Comparison of ENCODE assay signal across 8 mouse cellular contexts in genomic region chr6:34511410-34511809, GRCm38 (mm10). TPM values are rescaled to one million over a fixed set of nuclear protein-coding genes. Genes with fewer than 3 reads are reported as not detected.
DNase-seq lines count a peak whose midpoint lies in the region; ATAC-seq and TF ChIP-seq lines count a peak whose summit lies in the region.

No protein-coding gene starts in this region.

- H3K4me2 ChIP-seq in heart, embryonic 16.5 days (ENCODE audit: low read depth, low read length) = no peak overlapping the region

- ATAC-seq in CD4-positive, CD25-positive, alpha-beta regulatory T cell, adult 4 months = no peak
- peak; percentile 79 for ATAC-seq in heart, embryonic 16.5 days (replicated peaks; ENCODE audit: extremely low read depth, insufficient read depth, low FRiP score)

- no peak overlapping the region for H3K4me3 ChIP-seq in lung, adult 2 months (replicated peaks; ENCODE audit: extremely low read depth, low read depth, low read length)
- H3K4me3 ChIP-seq in heart, embryonic 16.5 days (ENCODE audit: low read length) = no peak overlapping the region

- H3K27ac ChIP-seq in heart, embryonic 16.5 days (ENCODE audit: low read length) = no peak overlapping the region

- no peak overlapping the region for H3K9ac ChIP-seq in heart, embryonic 16.5 days (ENCODE audit: low read length)

- WGBS in lung, adult 2 months = 24% methylated on average over 2 of the region's 2 CpGs
- WGBS in heart, embryonic 16.5 days = 14% methylated on average over 2 of the region's 2 CpGs

- H3K9me3 ChIP-seq in heart, embryonic 16.5 days (replicated peaks; ENCODE audit: control insufficient read depth, low read length) = no peaks in the 10 kb centered on the region

- H3K4me1 ChIP-seq in lung, adult 2 months (ENCODE audit: control insufficient read depth, insufficient read depth, low read length) = no peaks in the 10 kb centered on the region
- peaks cover 5% of the 10 kb centered on the region; the same call in 1 of the 2 replicates for H3K4me1 ChIP-seq in heart, embryonic 16.5 days (ENCODE audit: control insufficient read depth, insufficient read depth, low read length)

- no peaks in the 10 kb centered on the region for H3K27me3 ChIP-seq in heart, embryonic 16.5 days (ENCODE audit: control insufficient read depth, insufficient read depth, low read length)

- TF ChIP-seq CTCF in lung, adult 2 months (IDR thresholded peaks at IDR 0.05; ENCODE audit: insufficient read depth, low read length) = peak; percentile 53; the same call in 1 of the 2 replicates

- no peak for TF ChIP-seq POLR2A in lung, adult 2 months (IDR thresholded peaks at IDR 0.05; ENCODE audit: borderline replicate concordance, extremely low read depth, low read depth, low read length)

- DNase-seq in CD4-positive, CD25-positive, alpha-beta regulatory T cell, adult 2 months (ENCODE audit: low read depth, low spot score) = peak; percentile 24
- DNase-seq in lung, adult 2 months = no peak
- no peak for DNase-seq in lung, postnatal 14 days
- DNase-seq in lung, postnatal 10 days = peak; percentile 51
- no peak for DNase-seq in spleen, postnatal 14 days (ENCODE audit: low spot score in 2 of 2)
- no peak for DNase-seq in spleen, adult 12 weeks (ENCODE audit: low spot score)

- no peaks in the 10 kb centered on the region for H3K36me3 ChIP-seq in heart, embryonic 16.5 days (ENCODE audit: control insufficient read depth, insufficient read depth)

RNA-seq across cellular contexts. Expression of gene Bpgm, which starts 35.4 kb away (rescaled TPM):
- 10 to 100 TPM; 21.5 to 31.7 TPM for polyA plus RNA-seq in CD4-positive, CD25-positive, alpha-beta regulatory T cell, adult 4 months (2017; shearing (Covaris generic))
- polyA plus RNA-seq in lung, adult 2 months (2012; rRNA removed) = 17.6 and 23.2 TPM in 2 replicates
- 89.2 and 96.2 TPM in 2 replicates for polyA plus RNA-seq in heart, embryonic 16.5 days (2015; fragmentation: Nextera tagmentation; extraction: Ambion mirVana)

Comparison
In these comparisons a context has a peak if more than half of its experiments do, and no peak if none do; other contexts are left out.
1. DNase-seq: peak in CD4-positive, CD25-positive, alpha-beta regulatory T cell, adult 2 months (single experiment) and lung, postnatal 10 days (single experiment); none in lung, adult 2 months (single experiment), lung, postnatal 14 days (single experiment), spleen, postnatal 14 days (0 of 2) and spleen, adult 12 weeks (single experiment).